Mouse (Mus musculus) forebrain, embryonic 16.5 days (tissue): ENCODE measurements at regions not wholly inside any gene's neighbourhood (a gene's known extent, or its start where the extent isn't known, plus 50 kb on each side); places are given as distances from the start of the nearest gene placed in this dataset.
"Not testable (repeated sequence)": the region's sequence is repeated elsewhere in the genome, so short reads cannot be mapped to it uniquely, and the experiment has no call there.

Experiments
- ATAC-seq: fragments of 200-750 bp; cut with Nextera tagmentation; 2 replicates; pipeline ENCODE4 v1.8.0; 2017; ENCODE audit warnings: mild to moderate bottlenecking, moderate library complexity
- H3K27ac ChIP-seq: fragments of 300-500 bp; sonication (generic); 2 replicates; pipeline ENCODE4 v1.5.1; 2014; ENCODE audit warnings: low read length, control low read depth
- H3K27me3 ChIP-seq: fragments of 300-500 bp; sonication (generic); replicated peaks from 2 replicates; pipeline ENCODE4 v1.6.1; 2014; ENCODE audit warnings: low read length; ENCODE audit not compliant: control insufficient read depth, insufficient read depth
- H3K36me3 ChIP-seq: fragments of 300-500 bp; sonication (generic); 2 replicates; pipeline ENCODE4 v1.6.1; 2014; ENCODE audit not compliant: control insufficient read depth, insufficient read depth
- H3K4me1 ChIP-seq: fragments of 300-500 bp; sonication (generic); replicated peaks from 2 replicates; pipeline ENCODE4 v1.6.1; 2014; ENCODE audit warnings: low read length; ENCODE audit not compliant: control insufficient read depth, insufficient read depth
- H3K4me2 ChIP-seq: fragments of 300-500 bp; sonication (generic); 2 replicates; pipeline ENCODE4 v1.6.1; 2014; ENCODE audit warnings: mild to moderate bottlenecking, low read length, control low read depth
- H3K4me3 ChIP-seq: fragments of 300-500 bp; sonication (generic); replicated peaks from 2 replicates; pipeline ENCODE4 v1.5.1; 2014; ENCODE audit warnings: mild to moderate bottlenecking, low read length, control low read depth
- H3K9ac ChIP-seq: fragments of 300-500 bp; sonication (generic); replicated peaks from 2 replicates; pipeline ENCODE4 v1.6.1; 2014; ENCODE audit warnings: low read depth, low read length, control low read depth
- H3K9me3 ChIP-seq: fragments of 300-500 bp; sonication (generic); 2 replicates; pipeline ENCODE4 v1.6.1; 2016; ENCODE audit warnings: low read length; ENCODE audit not compliant: control insufficient read depth
- WGBS: fragments of 180-500 bp; shearing (Covaris S2); extraction: QIAGEN DNeasy Blood & Tissue Kit; methylation state at CpG from one replicate; pipeline ENCODE4 v1.1.7; 2014; 5-methylcytosine and 5-hydroxymethylcytosine counted together

DNA sequence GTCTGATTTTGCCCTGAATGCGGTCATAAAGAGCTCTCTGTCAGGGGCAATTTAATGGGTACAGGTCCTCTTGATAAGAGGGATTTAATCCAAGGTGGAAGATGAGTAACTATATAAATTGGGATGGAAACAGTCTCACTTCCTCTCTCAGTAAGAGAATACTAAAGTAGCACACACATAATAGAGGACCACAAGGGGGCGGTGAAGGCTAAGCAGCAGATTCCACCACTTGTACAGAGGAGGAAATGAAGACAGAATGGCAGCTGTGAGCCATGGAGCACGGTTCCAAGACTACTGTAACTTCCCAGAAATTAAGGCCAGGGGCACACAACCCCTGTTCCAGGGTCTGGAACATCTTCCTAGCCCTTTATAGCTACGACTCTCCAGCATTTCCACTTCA, 262.6 kb upstream of the Ywhaq start:
- H3K4me2 ChIP-seq, H3K9ac ChIP-seq, H3K4me1 ChIP-seq, H3K27me3 ChIP-seq, ATAC-seq, H3K4me3 ChIP-seq, H3K9me3 ChIP-seq, H3K27ac ChIP-seq, H3K36me3 ChIP-seq: not testable (repeated sequence)
- 44% methylated on average over 3 of the region's 4 CpGs for WGBS

DNA sequence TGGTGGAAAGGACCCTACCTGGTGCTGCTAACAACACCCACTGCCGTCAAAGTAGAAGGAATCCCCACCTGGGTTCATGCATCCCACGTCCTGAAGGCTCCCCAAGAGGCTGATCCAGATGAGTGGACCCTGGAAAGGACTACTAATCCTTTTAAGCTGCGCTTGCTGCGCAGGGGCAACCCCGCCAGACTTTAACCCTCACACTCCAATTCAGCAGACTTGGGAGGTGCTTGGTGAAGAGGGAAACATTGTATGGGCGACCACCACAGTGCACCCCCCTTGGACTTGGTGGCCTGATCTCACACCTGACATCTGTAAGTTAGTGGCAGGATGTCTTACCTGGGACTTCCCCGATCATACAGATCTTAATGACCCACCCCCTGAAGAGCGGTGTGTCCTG, 231.9 kb upstream of the Ywhaq start:
- H3K4me3 ChIP-seq, ATAC-seq, H3K9ac ChIP-seq, H3K27ac ChIP-seq, H3K27me3 ChIP-seq, H3K36me3 ChIP-seq, H3K4me1 ChIP-seq, H3K4me2 ChIP-seq: not testable (repeated sequence)
- H3K9me3 ChIP-seq, result peaks cover 16% of the 10 kb centered on the region; the same call in 1 of the 2 replicates
- WGBS, result 90% methylated on average over 8 of the region's 8 CpGs

DNA sequence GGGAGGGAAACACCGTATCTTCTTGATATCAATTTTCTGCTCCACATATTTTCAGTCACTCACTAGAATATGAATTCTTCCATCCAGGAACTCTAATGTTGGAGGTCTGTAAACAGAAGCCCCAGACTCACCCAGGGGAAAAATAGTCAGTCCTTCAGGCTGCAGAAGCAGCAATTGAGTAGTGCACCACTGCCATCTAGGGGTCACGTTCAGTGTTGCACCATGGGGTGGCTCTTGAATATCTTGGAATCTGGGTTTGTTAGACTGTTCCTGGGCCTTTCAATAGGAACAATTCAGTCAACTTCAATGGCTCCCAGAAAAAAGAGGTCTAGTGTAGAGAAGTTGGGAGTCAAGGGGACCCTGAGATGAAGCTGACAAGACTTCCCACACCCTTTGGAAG, 196.3 kb upstream of the Ywhaq start:
- not testable (repeated sequence) for ATAC-seq
- WGBS, result 23% methylated on average over 2 of the region's 2 CpGs

DNA sequence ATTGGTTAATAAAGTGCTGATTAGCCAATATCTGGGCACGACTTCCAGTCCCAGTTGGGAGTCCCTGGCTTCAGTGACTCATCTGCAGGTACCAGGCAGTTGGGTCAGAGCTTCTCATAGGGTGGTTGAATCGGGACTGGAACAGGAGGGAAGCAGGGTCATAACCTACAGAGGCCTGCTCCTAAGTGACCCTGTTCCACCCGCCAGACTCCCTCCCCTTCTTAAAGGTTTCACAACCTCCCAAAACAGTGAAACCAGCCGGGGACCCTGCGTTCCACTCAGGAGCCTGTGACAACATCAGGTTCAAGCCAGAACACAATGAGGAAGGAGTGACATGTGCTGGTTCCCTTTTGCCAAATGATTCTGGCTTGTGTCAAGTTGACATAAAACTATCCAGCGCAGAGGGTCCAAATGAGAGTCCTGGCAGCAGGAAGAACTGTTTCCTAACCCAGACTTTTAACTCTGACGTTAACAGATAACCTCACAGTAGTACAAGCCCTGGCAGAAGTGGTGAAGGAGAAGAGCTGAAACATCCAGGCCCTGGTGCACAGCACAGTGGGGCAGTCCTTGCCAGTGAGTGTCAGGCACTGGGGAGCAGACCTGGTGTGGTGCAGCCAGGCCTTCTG, 151.1 kb upstream of the Ywhaq start:
- no peak overlapping the region for H3K9ac ChIP-seq
- H3K27ac ChIP-seq, result no peak overlapping the region
- no peak for ATAC-seq
- no peak overlapping the region for H3K4me3 ChIP-seq
- H3K9me3 ChIP-seq, result no peaks in the 10 kb centered on the region
- H3K4me2 ChIP-seq, result no peak overlapping the region
- WGBS, result 84% methylated on average over 7 of the region's 7 CpGs
- no peaks in the 10 kb centered on the region for H3K4me1 ChIP-seq
- no peaks in the 10 kb centered on the region for H3K27me3 ChIP-seq
- H3K36me3 ChIP-seq, result no peaks in the 10 kb centered on the region

More for the DNA sequence above, 196.3 kb upstream of the Ywhaq start:
- H3K4me1 ChIP-seq, H3K9me3 ChIP-seq, H3K27ac ChIP-seq, H3K4me2 ChIP-seq, H3K27me3 ChIP-seq, H3K4me3 ChIP-seq, H3K9ac ChIP-seq, H3K36me3 ChIP-seq: not testable (repeated sequence)

DNA sequence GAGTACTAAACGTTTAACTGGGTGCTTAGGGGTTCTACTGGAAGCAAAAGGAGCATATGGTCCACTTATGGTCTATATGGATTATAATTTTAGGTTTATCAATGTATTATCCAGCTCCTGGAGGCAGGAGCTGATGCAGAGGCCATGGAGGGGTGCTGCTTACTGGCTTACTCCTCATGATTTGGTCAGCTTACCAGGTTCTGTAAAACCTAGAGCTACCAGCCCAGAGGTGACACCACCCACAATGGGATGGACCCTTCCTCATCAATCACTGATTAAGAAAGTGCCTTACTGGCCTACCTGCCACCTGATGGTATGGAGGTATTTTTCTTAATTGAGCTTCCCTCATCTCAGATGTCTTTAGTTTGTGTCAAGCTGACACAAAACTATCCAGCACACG, 126.5 kb upstream of the Ywhaq start:
- not testable (repeated sequence) for H3K27ac ChIP-seq, H3K9ac ChIP-seq, H3K27me3 ChIP-seq, H3K36me3 ChIP-seq, H3K9me3 ChIP-seq, H3K4me1 ChIP-seq, H3K4me2 ChIP-seq, H3K4me3 ChIP-seq, ATAC-seq
- 40% methylated on average over 2 of the region's 2 CpGs for WGBS

DNA sequence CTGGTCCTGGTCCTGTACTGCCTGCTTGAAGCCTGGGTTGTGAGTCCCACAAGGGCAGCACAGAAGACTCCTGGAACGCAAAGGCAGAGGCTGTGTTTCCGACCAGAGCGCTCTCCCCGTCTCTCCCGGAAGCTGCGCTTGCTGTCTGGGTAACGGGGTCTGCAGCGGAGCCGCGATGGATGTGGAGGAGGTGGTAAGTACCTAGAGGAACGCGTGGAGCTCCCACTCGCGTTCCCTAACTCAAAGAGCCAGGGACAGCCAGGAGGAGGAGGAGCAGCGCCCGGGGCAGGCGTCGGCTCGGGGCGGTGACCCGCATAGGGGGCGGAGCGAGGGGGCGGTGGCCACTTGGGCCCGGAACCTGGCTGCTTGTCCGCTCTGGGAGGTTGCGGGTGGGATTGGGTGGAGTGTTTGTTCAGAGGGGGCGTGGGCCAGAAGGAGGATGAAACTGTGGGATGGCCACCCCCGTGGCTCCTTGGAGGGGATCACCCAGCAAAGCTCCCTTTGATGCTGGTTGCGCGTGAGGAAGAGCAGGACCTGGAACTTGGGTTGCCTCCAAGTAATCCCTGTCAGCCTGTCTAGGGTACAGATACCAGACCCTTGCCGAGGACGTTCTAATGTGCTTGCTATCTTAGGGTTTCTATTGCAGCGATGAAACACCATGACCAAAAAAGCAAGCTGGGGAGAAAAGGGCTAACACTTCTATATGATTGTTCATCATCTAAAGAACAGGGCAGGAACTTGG, 125.9 kb upstream of the Ywhaq start:
- peak; percentile 75 for ATAC-seq
- H3K4me1 ChIP-seq, result not testable (repeated sequence)
- WGBS, result 2% methylated on average over 34 of the region's 34 CpGs

DNA sequence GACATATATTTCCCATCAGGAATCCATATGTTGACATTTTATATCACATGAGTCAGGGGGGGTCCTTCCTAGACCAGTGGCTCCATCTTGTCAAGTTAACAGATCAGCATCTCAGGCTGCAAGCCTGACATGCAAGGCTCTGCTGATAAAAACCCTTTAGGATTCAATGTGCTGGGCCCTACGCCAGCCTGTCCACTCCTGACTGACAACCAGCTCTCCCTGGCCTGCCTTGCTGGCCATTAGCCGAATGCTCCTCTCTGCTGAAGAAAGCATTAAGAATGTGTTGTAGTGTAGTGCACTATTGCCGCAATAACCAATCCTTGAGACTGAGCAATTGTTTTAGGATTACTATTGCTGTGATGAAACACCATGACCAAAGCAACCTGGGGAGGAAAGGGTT, 114.3 kb upstream of the Ywhaq start:
- Histone ChIP-seq H3K27me3 (no peaks in the 10 kb centered on the region), H3K4me1 (no peaks in the 10 kb centered on the region), H3K4me3 (no peak overlapping the region), H3K9me3 (0 out of 2 replicates have a peak, but pooled peaks cover 2% of the 10 kb centered on the region), H3K27ac (no peak overlapping the region), H3K4me2 (no peak overlapping the region), H3K36me3 (no peaks in the 10 kb centered on the region), H3K9ac (no peak overlapping the region)
- no peak for ATAC-seq
- 95% methylated on average over 3 of the region's 3 CpGs for WGBS

More for the DNA sequence above, 125.9 kb upstream of the Ywhaq start:
- not testable (repeated sequence) for H3K27me3 ChIP-seq, H3K27ac ChIP-seq, H3K9me3 ChIP-seq, H3K36me3 ChIP-seq
- Histone ChIP-seq H3K4me3 (peak overlapping the region; percentile 56), H3K4me2 (peak overlapping the region; percentile 64), H3K9ac (peak overlapping the region; percentile 61)

DNA sequence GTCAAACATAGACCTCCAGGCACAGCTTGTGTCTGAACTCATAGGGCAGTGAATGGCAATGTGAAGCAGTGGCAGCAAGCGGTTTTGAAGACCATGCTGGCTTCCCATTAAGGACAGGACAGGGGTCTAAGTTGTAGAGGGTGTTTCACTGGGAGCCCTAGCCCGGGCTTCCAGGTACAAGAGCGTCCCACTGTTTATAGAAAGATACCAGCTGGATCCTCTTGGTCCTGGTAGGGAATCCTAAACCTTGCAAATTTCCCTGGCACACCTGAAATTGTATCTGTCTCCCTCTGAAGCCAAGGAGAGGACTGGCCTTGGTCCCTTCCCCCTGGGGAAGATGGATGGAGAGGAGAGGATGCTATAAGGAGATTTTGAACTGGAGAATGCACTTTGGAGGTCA, 111.9 kb upstream of the Ywhaq start:
- H3K27ac ChIP-seq, H3K9ac ChIP-seq, H3K4me3 ChIP-seq, H3K27me3 ChIP-seq, ATAC-seq, H3K36me3 ChIP-seq, H3K4me2 ChIP-seq, H3K4me1 ChIP-seq, H3K9me3 ChIP-seq: not testable (repeated sequence)
- WGBS, result 78% methylated on average over 3 of the region's 3 CpGs

DNA sequence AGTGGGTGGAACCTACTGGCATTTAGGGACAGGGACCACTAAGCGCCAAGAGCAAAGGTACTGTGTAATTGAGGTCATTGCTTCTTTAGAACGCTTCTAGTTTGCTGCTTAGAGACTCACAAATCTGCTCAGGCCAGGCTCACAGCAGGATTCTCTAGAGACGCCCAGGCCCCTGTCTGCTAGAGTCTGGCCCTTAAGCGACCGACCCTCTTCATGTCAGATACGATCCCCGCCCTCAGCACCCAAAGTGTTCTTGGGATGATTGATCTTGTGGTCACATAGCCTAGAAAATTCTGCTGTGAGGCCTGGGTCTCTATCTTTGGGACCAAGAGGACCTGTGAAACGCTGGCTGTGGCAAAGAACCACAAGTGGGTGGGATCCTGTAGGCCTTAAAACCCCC, 109.9 kb upstream of the Ywhaq start:
- not testable (repeated sequence) for H3K36me3 ChIP-seq, H3K27ac ChIP-seq, ATAC-seq, H3K9me3 ChIP-seq, H3K9ac ChIP-seq, H3K27me3 ChIP-seq, H3K4me2 ChIP-seq, H3K4me3 ChIP-seq, H3K4me1 ChIP-seq
- WGBS, result 85% methylated on average over 8 of the region's 8 CpGs
